Mouse (Mus musculus) forebrain, embryonic 12.5 days (tissue): ENCODE data around the gene Pgpep1l. TPM values are rescaled to one million over a fixed set of nuclear protein-coding genes. Genes with fewer than 3 reads are reported as not detected.
"Not testable (repeated sequence)": the region's sequence is repeated elsewhere in the genome, so short reads cannot be mapped to it uniquely, and the experiment has no call there.

Experiments
- ATAC-seq: fragments of 200-750 bp; cut with Nextera tagmentation; 2 replicates; pipeline ENCODE4 v1.8.0; 2017; ENCODE audit warnings: moderate TSS enrichment; ENCODE audit not compliant: low FRiP score
- H3K27ac ChIP-seq: fragments of 300-500 bp; sonication (generic); 2 replicates; pipeline ENCODE4 v1.5.1; 2016; ENCODE audit warnings: mild to moderate bottlenecking
- H3K27me3 ChIP-seq: fragments of 300-500 bp; sonication (generic); 2 replicates; pipeline ENCODE4 v1.6.1; 2016; ENCODE audit warnings: mild to moderate bottlenecking
- H3K36me3 ChIP-seq: fragments of 300-500 bp; sonication (generic); replicated peaks from 2 replicates; pipeline ENCODE4 v1.6.1; 2016; ENCODE audit warnings: mild to moderate bottlenecking
- H3K4me1 ChIP-seq: fragments of 300-500 bp; sonication (generic); 2 replicates; pipeline ENCODE4 v1.6.1; 2016
- H3K4me2 ChIP-seq: fragments of 300-500 bp; sonication (generic); 2 replicates; pipeline ENCODE4 v1.6.1; 2016; ENCODE audit warnings: mild to moderate bottlenecking, moderate library complexity
- H3K4me3 ChIP-seq: fragments of 300-500 bp; sonication (generic); replicated peaks from 2 replicates; pipeline ENCODE4 v1.5.1; 2016; ENCODE audit warnings: mild to moderate bottlenecking
- H3K9ac ChIP-seq: fragments of 300-500 bp; sonication (generic); 2 replicates; pipeline ENCODE4 v1.6.1; 2016; ENCODE audit warnings: mild to moderate bottlenecking
- H3K9me3 ChIP-seq: fragments of 300-500 bp; sonication (generic); 2 replicates; pipeline ENCODE4 v1.6.1; 2016
- WGBS: fragments of 180-500 bp; shearing (Covaris S2); methylation state at CpG from one replicate; pipeline ENCODE4 v1.1.7; 2016; 5-methylcytosine and 5-hydroxymethylcytosine counted together
- polyA plus RNA-seq: library from polyadenylated mRNA; unstranded; fragments of >200 nt; fragmentation: Nextera tagmentation; extraction: Ambion mirVana; gene quantifications from 2 replicates; pipeline ENCODE4 v1.2.1, GENCODE M21; 2016

Pgpep1l gene
- polyA plus RNA-seq, 1 experiment from 2014 or later: not detected

DNA sequence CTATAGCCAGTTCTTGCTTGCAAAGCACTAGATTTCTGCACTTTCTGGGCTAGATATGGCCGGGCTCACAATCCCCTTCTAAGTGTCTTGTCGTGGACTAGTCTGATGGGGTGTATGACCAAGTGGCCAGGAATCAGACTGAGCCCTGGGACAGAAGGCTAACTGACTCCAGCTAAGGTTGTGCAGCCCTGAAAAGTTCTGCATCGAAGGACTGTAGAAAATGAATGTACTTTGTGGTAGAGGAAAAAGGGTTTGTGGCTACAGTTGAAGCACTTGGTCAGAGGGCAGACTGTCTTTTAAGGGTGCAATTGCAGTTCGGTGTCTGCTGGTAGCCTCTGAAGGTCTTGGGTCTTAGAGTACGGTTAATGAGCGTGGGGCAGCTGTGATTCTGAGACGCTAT is 15.4 kb upstream of the Pgpep1l start:
- H3K4me1 ChIP-seq: peaks cover 9% of the 10 kb centered on the region
- no peak for ATAC-seq
- peaks cover 36% of the 10 kb centered on the region for H3K27me3 ChIP-seq

DNA sequence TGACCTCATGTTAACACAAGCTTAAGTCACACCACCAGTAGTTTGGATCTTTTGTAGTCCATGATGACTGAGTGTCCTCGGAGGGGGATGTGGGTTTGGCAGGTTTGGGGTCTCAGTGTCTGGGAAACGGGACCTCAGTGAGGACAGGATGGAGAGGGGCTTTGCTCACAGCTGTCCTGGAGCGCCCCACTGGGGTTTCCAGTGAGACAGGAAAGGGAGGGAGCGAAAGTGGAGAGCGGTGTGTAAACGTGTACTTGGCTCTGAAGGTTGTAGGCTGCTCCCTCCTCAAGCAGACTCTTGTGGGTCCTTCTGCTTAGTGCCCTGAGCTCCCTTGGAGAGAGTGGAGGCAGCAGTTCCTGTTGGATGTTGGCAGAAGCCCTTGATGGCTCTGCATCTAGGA is 14.9 kb upstream of the Pgpep1l start:
- H3K36me3 ChIP-seq: no peaks in the 10 kb centered on the region
- peaks cover 9% of the 10 kb centered on the region for H3K4me1 ChIP-seq
- peaks cover 38% of the 10 kb centered on the region for H3K27me3 ChIP-seq
- 76% methylated on average over 6 of the region's 6 CpGs for WGBS
- H3K27ac ChIP-seq: no peak overlapping the region
- H3K4me3 ChIP-seq: no peak overlapping the region
- ATAC-seq: no peak
- H3K4me2 ChIP-seq: no peak overlapping the region
- no peak overlapping the region for H3K9ac ChIP-seq
- no peaks in the 10 kb centered on the region for H3K9me3 ChIP-seq

More for the DNA sequence above, 15.4 kb upstream of the Pgpep1l start:
- Histone ChIP-seq H3K9ac (no peak overlapping the region), H3K9me3 (no peaks in the 10 kb centered on the region), H3K4me2 (no peak overlapping the region), H3K4me3 (no peak overlapping the region), H3K36me3 (no peaks in the 10 kb centered on the region), H3K27ac (no peak overlapping the region)
- 85% methylated on average over 7 of the region's 7 CpGs for WGBS

- Histone ChIP-seq H3K4me1 (peaks cover 9% of the 10 kb centered on the region), H3K27ac (no peak overlapping the region), H3K27me3 (peaks cover 40% of the 10 kb centered on the region), H3K4me2 (no peak overlapping the region), H3K9ac (no peak overlapping the region), H3K4me3 (no peak overlapping the region), H3K36me3 (no peaks in the 10 kb centered on the region), H3K9me3 (no peaks in the 10 kb centered on the region)
- ATAC-seq: no peak
- WGBS: 94% methylated on average over 6 of the region's 6 CpGs
Observed at GRCm38 (mm10) chr7:68278385-68278784, 14.4 kb upstream of the Pgpep1l start.

GRCm38 (mm10) chr7:68277897-68278270 is 13.9 kb upstream of the Pgpep1l start:
- Histone ChIP-seq H3K4me1 (peaks cover 9% of the 10 kb centered on the region), H3K9ac (no peak overlapping the region), H3K36me3 (no peaks in the 10 kb centered on the region), H3K27ac (no peak overlapping the region), H3K4me3 (no peak overlapping the region), H3K27me3 (peaks cover 43% of the 10 kb centered on the region), H3K4me2 (no peak overlapping the region), H3K9me3 (no peaks in the 10 kb centered on the region)
- 35% methylated on average over 4 of the region's 4 CpGs for WGBS
- no peak for ATAC-seq

DNA sequence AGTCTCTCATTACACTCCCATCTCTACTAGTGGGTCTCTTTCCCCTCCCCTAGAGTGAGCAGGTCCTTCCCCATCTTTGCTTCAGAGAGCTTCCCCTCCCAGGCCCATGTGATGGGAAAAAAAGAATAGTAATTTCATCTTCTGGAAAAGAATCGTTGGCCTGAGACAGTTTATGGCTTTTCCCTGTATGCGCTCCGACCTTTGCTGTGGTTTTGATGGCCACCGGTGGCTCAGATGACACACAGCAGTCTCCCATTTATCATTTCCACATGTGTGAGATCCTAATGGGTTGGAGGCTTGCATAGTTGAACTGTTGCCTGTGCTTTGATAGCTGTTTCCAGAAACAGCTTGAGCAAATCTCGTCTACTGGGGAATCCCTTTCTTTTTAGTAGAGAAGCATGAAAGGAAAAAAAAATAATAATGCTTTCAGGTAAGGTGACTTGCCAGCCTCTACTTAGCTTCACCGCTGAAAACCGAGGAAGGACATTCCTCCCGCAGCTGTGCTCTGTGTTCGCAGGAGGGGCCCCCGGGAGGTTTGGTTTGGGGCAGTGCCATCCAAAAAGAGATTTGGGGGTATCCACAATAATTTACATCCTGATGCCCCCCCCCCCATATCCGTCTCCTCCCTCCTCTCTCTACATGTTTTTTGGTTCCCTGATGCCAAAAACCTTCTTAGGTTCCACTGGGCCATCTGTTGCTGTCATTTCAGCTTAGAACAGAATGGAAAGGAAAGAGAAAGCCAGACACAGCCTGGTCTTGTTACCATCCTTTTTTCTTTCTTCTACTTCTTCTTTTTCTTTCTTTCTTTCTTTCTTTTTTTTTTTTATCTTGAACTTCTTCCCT is 13.2 kb upstream of the Pgpep1l start:
- Histone ChIP-seq H3K9ac (no peak overlapping the region), H3K27ac (no peak overlapping the region), H3K4me1 (peaks cover 9% of the 10 kb centered on the region), H3K4me2 (no peak overlapping the region), H3K27me3 (peaks cover 43% of the 10 kb centered on the region), H3K9me3 (no peaks in the 10 kb centered on the region), H3K4me3 (no peak overlapping the region), H3K36me3 (no peaks in the 10 kb centered on the region)
- WGBS: 48% methylated on average over 11 of the region's 11 CpGs
- ATAC-seq: no peak

DNA sequence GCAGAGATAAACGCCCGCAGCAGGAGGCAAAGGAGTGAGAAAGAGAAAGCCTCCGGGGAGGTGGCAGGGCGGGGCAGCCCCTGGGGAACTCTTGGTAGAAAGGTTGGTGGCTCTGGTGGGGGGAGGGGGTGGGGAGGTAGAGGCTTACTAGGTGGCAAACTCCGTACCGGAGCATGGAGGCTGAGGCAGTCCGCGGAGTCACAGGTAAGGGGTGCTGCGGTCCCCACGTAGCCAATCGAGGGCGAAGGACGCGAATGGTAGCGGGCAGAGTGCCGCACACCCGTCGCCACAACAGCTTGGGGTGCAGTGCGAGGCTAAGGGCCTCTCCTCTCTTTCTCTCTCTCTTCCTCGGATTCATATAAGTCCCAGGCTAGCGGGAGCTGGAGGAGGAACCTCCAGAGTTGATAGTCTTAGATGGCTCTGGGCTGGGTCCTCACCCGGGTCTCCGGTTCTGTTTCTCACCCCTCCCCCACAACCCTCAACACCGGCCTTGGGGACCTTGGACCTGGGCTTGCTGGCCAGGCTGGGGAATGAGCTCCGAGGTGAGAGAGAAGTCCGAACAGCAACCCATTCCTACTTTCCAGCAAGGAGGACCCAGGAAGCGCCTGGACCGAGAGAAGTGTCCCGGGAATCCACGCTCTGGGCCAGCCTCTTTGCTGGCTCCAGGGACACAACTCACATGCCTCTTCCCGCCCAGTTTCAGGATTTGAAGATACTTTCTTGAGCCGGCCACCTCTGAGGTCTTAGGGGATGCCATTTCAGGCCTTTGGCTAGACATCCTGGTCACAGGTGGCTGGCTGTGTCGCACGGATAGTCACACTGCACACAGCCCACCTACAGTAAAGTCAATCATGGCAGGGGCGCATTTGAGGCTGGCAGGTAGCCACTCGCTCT is 12.1 kb upstream of the Pgpep1l start:
- Histone ChIP-seq H3K4me2 (peak overlapping the region; percentile 61), H3K9me3 (no peaks in the 10 kb centered on the region), H3K4me1 (peaks cover 9% of the 10 kb centered on the region), H3K27ac (no peak overlapping the region), H3K4me3 (peak overlapping the region; percentile 33), H3K36me3 (no peaks in the 10 kb centered on the region), H3K9ac (peak overlapping the region; percentile 36; the same call in 1 of the 2 replicates), H3K27me3 (peaks cover 43% of the 10 kb centered on the region)
- WGBS: 2% methylated on average over 36 of the region's 36 CpGs
- ATAC-seq: 0 out of 2 replicates have a peak, but pooled peaks have one; percentile 23

- not testable (repeated sequence) for H3K9me3 ChIP-seq, ATAC-seq, H3K36me3 ChIP-seq, H3K9ac ChIP-seq, H3K27ac ChIP-seq, H3K4me1 ChIP-seq, H3K4me3 ChIP-seq
- peaks cover 40% of the 10 kb centered on the region for H3K27me3 ChIP-seq
- WGBS: 49% methylated on average over 9 of the region's 9 CpGs
- H3K4me2 ChIP-seq: peak overlapping the region; percentile 61
Observed at GRCm38 (mm10) chr7:68275445-68275837, 11.4 kb upstream of the Pgpep1l start.

DNA sequence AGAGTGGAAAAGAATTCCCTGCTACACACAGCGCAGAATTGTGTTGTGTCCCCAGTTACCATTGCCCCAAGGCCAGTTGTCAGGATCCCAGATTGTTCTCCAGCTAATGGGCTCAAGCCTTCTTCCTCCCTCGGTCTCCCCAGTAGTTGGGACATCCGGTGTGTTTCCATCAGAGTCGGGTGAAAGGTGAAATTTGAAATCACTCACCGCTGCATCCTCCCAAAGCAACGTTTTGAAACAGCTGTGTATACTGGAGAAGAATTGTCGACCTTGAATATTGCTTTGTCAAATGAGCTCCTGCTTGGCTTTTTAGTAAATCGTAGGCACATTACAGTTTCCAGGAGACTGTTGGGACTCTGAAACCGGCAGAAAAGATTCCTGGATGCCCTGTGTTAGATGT is 10.9 kb upstream of the Pgpep1l start:
- Histone ChIP-seq H3K27me3 (peaks cover 40% of the 10 kb centered on the region), H3K9me3 (no peaks in the 10 kb centered on the region), H3K27ac (no peak overlapping the region), H3K36me3 (no peaks in the 10 kb centered on the region), H3K4me2 (no peak overlapping the region), H3K9ac (no peak overlapping the region), H3K4me1 (peaks cover 9% of the 10 kb centered on the region), H3K4me3 (no peak overlapping the region)
- ATAC-seq: no peak
- 75% methylated on average over 9 of the region's 9 CpGs for WGBS

DNA sequence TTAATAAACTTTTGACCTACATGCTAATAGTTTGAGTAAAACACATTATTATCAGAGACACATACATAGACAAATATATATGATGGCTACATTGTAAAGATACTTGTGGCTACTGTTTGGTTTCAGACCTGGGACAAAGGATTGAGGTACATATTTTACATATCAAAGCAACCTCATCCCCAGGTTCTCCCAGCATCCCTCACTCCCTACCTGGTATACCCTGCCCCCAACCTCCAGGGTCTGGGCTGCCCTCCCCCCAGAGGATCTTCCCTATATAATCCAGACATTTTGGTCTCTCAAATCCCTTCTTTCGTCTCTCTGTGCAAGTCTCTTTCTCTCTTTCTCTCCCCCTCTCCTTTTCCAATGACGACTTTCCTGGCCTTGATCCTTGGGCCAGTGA is 10.2 kb upstream of the Pgpep1l start:
- 62% methylated on average over 2 of the region's 2 CpGs for WGBS
- no peak for ATAC-seq
- no peak overlapping the region for H3K9ac ChIP-seq
- H3K36me3 ChIP-seq: no peaks in the 10 kb centered on the region
- H3K4me1 ChIP-seq: peaks cover 9% of the 10 kb centered on the region
- H3K9me3 ChIP-seq: no peaks in the 10 kb centered on the region
- H3K27me3 ChIP-seq: peaks cover 38% of the 10 kb centered on the region
- no peak overlapping the region for H3K27ac ChIP-seq
- no peak overlapping the region for H3K4me3 ChIP-seq
- H3K4me2 ChIP-seq: no peak overlapping the region

- Histone ChIP-seq H3K9me3 (no peaks in the 10 kb centered on the region), H3K4me1 (peaks cover 9% of the 10 kb centered on the region), H3K36me3 (no peaks in the 10 kb centered on the region), H3K27ac (no peak within 1 kb of the TSS), H3K9ac (no peak within 1 kb of the TSS), H3K4me3 (no peak within 1 kb of the TSS), H3K27me3 (peaks cover 31% of the 10 kb centered on the region), H3K4me2 (no peak within 1 kb of the TSS)
- no peak for ATAC-seq
Observed at GRCm38 (mm10) chr7:68273515-68273914, 9.5 kb upstream of the Pgpep1l start, which contains the start of gene Fam169b. Gene Fam169b (plus strand): TSS chr7:68273839.

DNA sequence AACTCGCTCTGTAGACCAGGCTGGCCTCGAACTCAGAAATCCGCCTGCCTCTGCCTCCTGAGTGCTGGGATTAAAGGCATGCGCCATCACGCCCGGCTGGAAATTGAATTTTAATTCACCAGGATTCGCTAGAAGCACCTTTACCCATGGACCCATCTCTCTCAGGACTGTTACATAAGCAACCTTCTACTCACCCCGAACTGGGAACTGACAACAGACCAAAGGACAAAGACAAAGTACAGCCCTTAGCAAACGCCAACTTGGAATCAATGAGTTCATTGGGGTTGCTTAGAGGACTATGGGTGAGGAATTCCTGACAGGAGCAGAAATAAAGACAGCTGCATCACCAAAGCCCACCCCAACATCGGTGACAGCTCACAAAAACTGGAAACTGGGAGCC is 8.6 kb upstream of the Pgpep1l start:
- Histone ChIP-seq H3K4me1 (peaks cover 9% of the 10 kb centered on the region), H3K27me3 (peaks cover 30% of the 10 kb centered on the region), H3K9me3 (no peaks in the 10 kb centered on the region), H3K27ac (no peak overlapping the region), H3K4me3 (no peak overlapping the region), H3K9ac (no peak overlapping the region), H3K4me2 (no peak overlapping the region), H3K36me3 (no peaks in the 10 kb centered on the region)
- WGBS: 84% methylated on average over 10 of the region's 10 CpGs
- ATAC-seq: no peak

DNA sequence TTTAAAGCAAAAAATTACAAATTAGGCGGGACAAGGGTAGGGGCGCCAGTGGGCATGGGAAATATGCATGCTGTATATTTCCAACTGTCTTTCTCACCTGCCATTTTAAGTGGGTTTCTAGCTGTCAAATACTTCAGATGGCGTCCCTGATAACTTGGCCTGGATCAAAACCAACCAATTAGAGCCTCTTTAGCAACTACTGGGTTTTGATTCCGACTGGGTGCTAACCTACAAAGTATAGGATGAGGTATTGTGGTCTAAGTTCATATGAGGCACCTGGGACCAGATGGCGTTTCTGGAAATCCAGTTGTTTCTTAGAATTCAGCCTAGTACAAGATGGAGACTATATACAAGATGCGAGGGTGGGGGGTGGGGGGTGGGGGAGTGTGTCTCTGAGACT is 7.8 kb upstream of the Pgpep1l start:
- Histone ChIP-seq H3K4me1 (peaks cover 14% of the 10 kb centered on the region), H3K9ac (no peak overlapping the region), H3K4me2 (no peak overlapping the region), H3K9me3 (no peaks in the 10 kb centered on the region), H3K36me3 (no peaks in the 10 kb centered on the region), H3K27ac (no peak overlapping the region), H3K4me3 (no peak overlapping the region), H3K27me3 (peaks cover 23% of the 10 kb centered on the region)
- WGBS: 88% methylated on average over 6 of the region's 6 CpGs
- ATAC-seq: no peak
